Mouse (Mus musculus) lung, adult 2 months (tissue): ENCODE measurements around the gene Gm36210. TPM values are rescaled to one million over a fixed set of nuclear protein-coding genes. Genes with fewer than 3 reads are reported as not detected.

Source experiments
- DNase-seq: peaks from one replicate; pipeline ENCODE4 v3.0.0; 2022
- H3K4me1 ChIP-seq: fragments of 200-500 bp; 2 replicates; pipeline ENCODE4 v1.6.1; 2011; ENCODE audit warnings: low read length; ENCODE audit not compliant: control insufficient read depth, insufficient read depth
- H3K4me3 ChIP-seq: fragments of 200-500 bp; replicated peaks from 2 replicates; pipeline ENCODE3; 2011; ENCODE audit warnings: low read depth, mild to moderate bottlenecking, control low read depth, low read length; ENCODE audit errors: extremely low read depth
- CTCF ChIP-seq: fragments of 200-500 bp; IDR thresholded peaks from 2 replicates; pipeline ENCODE4 v1.5.1; 2011; ENCODE audit warnings: mild to moderate bottlenecking, low read length, control low read depth; ENCODE audit not compliant: insufficient read depth
- POLR2A ChIP-seq: fragments of 200-500 bp; IDR thresholded peaks from 2 replicates; pipeline ENCODE4 v1.6.1; 2011; ENCODE audit warnings: low read depth, mild to moderate bottlenecking, control low read depth, low read length, borderline replicate concordance; ENCODE audit errors: extremely low read depth
- WGBS: fragments of 180-500 bp; shearing (Covaris S2); methylation state at CpG from one replicate; pipeline ENCODE4 v1.1.7; 2018; 5-methylcytosine and 5-hydroxymethylcytosine counted together
- polyA plus RNA-seq: library from polyadenylated mRNA; depleted of rRNA; stranded (reverse); fragments of >200 nt; gene quantifications from 2 replicates; pipeline ENCODE4 v1.2.3, GENCODE M21; 2012; rRNA removed

Gene Gm36210
- polyA plus RNA-seq, 1 experiment: 0.20 TPM

- Histone ChIP-seq H3K4me3 (no peak overlapping the region), H3K4me1 (no peaks in the 10 kb centered on the region)
- DNase-seq: no peak
- WGBS: 71% methylated on average over 8 of the region's 8 CpGs
- TF ChIP-seq CTCF (no peak), POLR2A (no peak)
Observed at GRCm38 (mm10) chr7:4851315-4851688, 55.0 kb downstream of the Gm36210 start.

GRCm38 (mm10) chr7:4850621-4851314, 55.5 kb downstream of the Gm36210 start:
- Histone ChIP-seq H3K4me3 (no peak overlapping the region), H3K4me1 (no peaks in the 10 kb centered on the region)
- no peak for TF ChIP-seq CTCF
- TF ChIP-seq POLR2A: no peak
- 77% methylated on average over 11 of the region's 11 CpGs for WGBS
- DNase-seq: no peak

DNA sequence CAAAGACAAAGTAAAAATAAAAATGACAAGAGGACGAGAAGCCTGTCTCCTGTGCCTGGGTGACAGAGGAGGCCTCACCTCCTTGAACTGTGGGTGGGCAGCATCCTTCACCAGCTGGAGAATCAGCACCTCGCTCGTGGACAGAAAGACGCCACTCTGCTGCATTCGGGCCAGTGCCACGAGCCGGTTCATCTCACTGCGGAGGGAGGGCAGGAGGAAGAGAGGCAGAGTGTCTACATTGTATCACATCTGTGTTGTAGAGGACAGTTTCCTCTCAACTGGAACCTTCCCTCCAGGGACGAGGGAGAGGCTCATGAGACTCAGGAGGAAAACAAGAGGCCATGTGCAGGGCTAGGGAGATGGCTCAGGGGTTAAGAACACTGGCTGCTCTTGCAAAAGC, 56.9 kb downstream of the Gm36210 start:
- Histone ChIP-seq H3K4me1 (no peaks in the 10 kb centered on the region), H3K4me3 (no peak overlapping the region)
- no peak for DNase-seq
- WGBS: 48% methylated on average over 9 of the region's 9 CpGs
- no peak for TF ChIP-seq POLR2A
- TF ChIP-seq CTCF: no peak

Other genes with a start within 250 kb of the Gm36210 start
- gene Ppp6r1, start 247.5 kb downstream of the Gm36210 start, polyA plus RNA-seq: 99.0 and 112 TPM in 2 replicates
- gene Hspbp1, start 221.4 kb downstream of the Gm36210 start, polyA plus RNA-seq: 38.8 and 39.6 TPM in 2 replicates
- gene Brsk1, start 215.9 kb downstream of the Gm36210 start, polyA plus RNA-seq: 4.1 and 4.9 TPM in 2 replicates
- 3.2 and 3.8 TPM in 2 replicates for gene Tmem150b, start 181.3 kb downstream of the Gm36210 start, polyA plus RNA-seq
- gene Kmt5c, start 166.4 kb downstream of the Gm36210 start, polyA plus RNA-seq: 92.5 and 104 TPM in 2 replicates
- gene Cox6b2, start 153.4 kb downstream of the Gm36210 start, polyA plus RNA-seq: 52.7 and 87.5 TPM in 2 replicates
- gene Fam71e2, start 135.2 kb downstream of the Gm36210 start, polyA plus RNA-seq: not detected in 2 replicates
- 0.65 and 0.68 TPM in 2 replicates for gene Il11, start 123.7 kb downstream of the Gm36210 start, polyA plus RNA-seq
- not detected in 2 replicates for gene Tmem190, start 123.6 kb downstream of the Gm36210 start, polyA plus RNA-seq
- gene Tmem238, start 116.9 kb downstream of the Gm36210 start, polyA plus RNA-seq: 59.4 and 97.7 TPM in 2 replicates
- 171 and 204 TPM in 2 replicates for gene Rpl28, start 113.6 kb downstream of the Gm36210 start, polyA plus RNA-seq
- 135 and 210 TPM in 2 replicates for gene Ube2s, start 93.9 kb downstream of the Gm36210 start, polyA plus RNA-seq
- 2.5 and 3.4 TPM in 2 replicates for gene Shisa7, start 61.8 kb downstream of the Gm36210 start, polyA plus RNA-seq
- 14.1 and 22.3 TPM in 2 replicates for gene Isoc2b, start 36.3 kb downstream of the Gm36210 start, polyA plus RNA-seq
- 13.4 and 15.0 TPM in 2 replicates for gene Isoc2a, start 29.4 kb downstream of the Gm36210 start, polyA plus RNA-seq
- gene Zfp628, start 8.7 kb upstream of the Gm36210 start, polyA plus RNA-seq: 20.6 and 24.7 TPM in 2 replicates
- gene Nat14, start 15.5 kb upstream of the Gm36210 start, polyA plus RNA-seq: 7.1 and 7.6 TPM in 2 replicates
- gene Ssc5d, start 19.3 kb upstream of the Gm36210 start, polyA plus RNA-seq: 7.5 and 8.0 TPM in 2 replicates
- 5.6 and 24.2 TPM in 2 replicates for gene Sbk2, start 57.9 kb upstream of the Gm36210 start, polyA plus RNA-seq
- 6.5 and 9.0 TPM in 2 replicates for gene Sbk3, start 64.7 kb upstream of the Gm36210 start, polyA plus RNA-seq
- 84.1 and 90.7 TPM in 2 replicates for gene Zfp579, start 89.6 kb upstream of the Gm36210 start, polyA plus RNA-seq
- gene Zfp524, start 107.9 kb upstream of the Gm36210 start, polyA plus RNA-seq: 37.0 and 43.5 TPM in 2 replicates
- gene Fiz1, start 108.2 kb upstream of the Gm36210 start, polyA plus RNA-seq: 32.2 and 33.9 TPM in 2 replicates
- gene Gm44973, start 109.0 kb upstream of the Gm36210 start, polyA plus RNA-seq: not detected in 2 replicates
- gene Zfp865, start 113.9 kb upstream of the Gm36210 start, polyA plus RNA-seq: 43.2 and 47.9 TPM in 2 replicates
- 0.90 and 0.97 TPM in 2 replicates for gene Ccdc106, start 114.0 kb upstream of the Gm36210 start, polyA plus RNA-seq
- not detected in 2 replicates for gene 4632433K11Rik, start 127.6 kb upstream of the Gm36210 start, polyA plus RNA-seq
- gene Zfp784, start 131.9 kb upstream of the Gm36210 start, polyA plus RNA-seq: 5.2 and 6.9 TPM in 2 replicates
- gene Zfp580, start 145.0 kb upstream of the Gm36210 start, polyA plus RNA-seq: 36.0 and 37.9 TPM in 2 replicates
- gene U2af2, start 155.6 kb upstream of the Gm36210 start, polyA plus RNA-seq: 145 and 189 TPM in 2 replicates
- gene Epn1, start 173.7 kb upstream of the Gm36210 start, polyA plus RNA-seq: 151 and 160 TPM in 2 replicates
- not detected in 2 replicates for gene Rfpl4, start 210.4 kb upstream of the Gm36210 start, polyA plus RNA-seq
- 0.24 TPM in 1 of 2 replicates, not detected in the other for gene Rasl2-9, start 219.4 kb upstream of the Gm36210 start, polyA plus RNA-seq
- gene Vmn1r55, start 243.2 kb upstream of the Gm36210 start, polyA plus RNA-seq: not detected in 2 replicates